Mouse (Mus musculus): ENCODE results near the gene Strn4. TPM values are rescaled to one million over a fixed set of nuclear protein-coding genes. Genes with fewer than 3 reads are reported as not detected.

Gene Strn4
- total and polyA plus RNA-seq, 3 experiments: 46.0 to 74.5 (median 63.5) TPM

DNA sequence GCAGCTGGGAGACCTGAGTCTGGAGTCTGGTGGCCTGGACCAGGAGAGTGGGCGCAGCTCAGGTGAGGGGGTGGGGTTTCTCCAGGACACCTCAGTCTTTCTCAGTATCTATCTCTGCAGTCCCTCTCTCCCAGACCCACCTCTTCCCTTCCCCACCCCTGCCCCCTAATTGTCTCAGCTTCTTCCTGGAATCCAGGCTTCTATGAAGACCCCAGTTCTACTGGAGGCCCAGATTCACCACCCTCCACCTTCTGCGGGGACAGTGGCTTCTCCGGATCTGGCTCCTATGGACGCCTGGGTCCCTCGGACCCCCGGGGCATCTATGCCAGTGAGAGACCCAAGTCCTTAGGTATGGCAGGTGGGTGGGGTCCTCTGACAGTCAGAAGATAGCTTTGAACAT, 67.5 kb downstream of the Strn4 start:
- DNase-seq (ENCODE audit: extremely low read depth): no peak
- TF ChIP-seq CHD2 (IDR thresholded peaks at IDR 0.05; ENCODE audit: low read length) (no peak), EP300 (IDR thresholded peaks at IDR 0.05; ENCODE audit: low read length) (no peak)

DNA sequence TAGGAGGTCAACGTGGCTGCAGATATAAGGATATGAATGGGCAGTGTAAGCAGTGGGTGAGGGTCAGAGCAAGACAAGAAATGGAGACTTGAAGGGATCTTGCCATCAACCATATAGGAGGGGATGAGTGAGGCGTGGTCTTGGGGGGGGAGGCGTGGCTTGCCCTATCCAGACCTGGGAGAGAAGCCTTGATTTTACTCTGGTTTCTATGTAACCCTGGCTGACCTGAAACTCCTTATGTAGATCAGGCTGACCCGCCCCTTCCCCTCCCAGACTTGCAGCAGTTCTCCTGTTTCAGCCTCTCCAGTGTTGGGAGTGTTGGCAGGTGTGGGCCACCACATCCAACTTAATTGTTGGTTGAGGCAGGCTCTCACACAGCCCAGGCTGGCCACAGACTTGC, 68.6 kb downstream of the Strn4 start:
- DNase-seq (ENCODE audit: extremely low read depth): no peak
- peaks cover 23% of the 10 kb centered on the region for H3K9me3 ChIP-seq (replicated peaks; ENCODE audit: low read length)
- no peak overlapping the region for H3K9ac ChIP-seq (ENCODE audit: insufficient read depth, low read depth)
- no peaks in the 10 kb centered on the region for H3K79me2 ChIP-seq (replicated peaks; ENCODE audit: control insufficient read depth, extremely low read depth, insufficient read depth, poor library complexity, severe bottlenecking)
- no peaks in the 10 kb centered on the region for H3K27me3 ChIP-seq (replicated peaks)
- dilution Hi-C loops (cut with MboI; ENCODE audit: extremely low pct_ligation_motif_present, extremely low pct_unique_long_range_greater_than_20kb, low sequenced_read_pairs): no loop called here
- in situ Hi-C loops (cut with MboI; ENCODE audit: low pct_ligation_motif_present, low pct_unique_long_range_greater_than_20kb, low sequenced_read_pairs): no loop called here
- H3K4me1 ChIP-seq (ENCODE audit: control insufficient read depth in 1 of 2, insufficient read depth in 2 of 2): peaks cover 0 to 17% of the 10 kb centered on the region in 2 experiments; a peak in 2 of 4 replicates
- H3K4me2 ChIP-seq (ENCODE audit: insufficient read depth, low read depth, poor library complexity, severe bottlenecking): no peak overlapping the region
- H3K27ac ChIP-seq (ENCODE audit: insufficient read depth, low read depth): no peak overlapping the region
- peaks cover 12 to 74% of the 10 kb centered on the region in 2 experiments for H3K36me3 ChIP-seq (replicated peaks in 1 of 2; ENCODE audit: control insufficient read depth in 1 of 2, insufficient read depth in 1 of 2, low read length in 1 of 2)
- TF ChIP-seq ELF1 (IDR thresholded peaks at IDR 0.05; ENCODE audit: low read depth, low read length): no peak
- no peak for TF ChIP-seq CTCF (conservative IDR thresholded peaks at IDR 0.05 in 1 of 2, IDR thresholded peaks at IDR 0.05 in 1 of 2; ENCODE audit: low read depth in 2 of 2, low read length in 2 of 2)
- no peak for TF ChIP-seq SMC3 (IDR thresholded peaks at IDR 0.05; ENCODE audit: low read depth, low read length)
- no peak for TF ChIP-seq CHD2 (IDR thresholded peaks at IDR 0.05; ENCODE audit: low read length)
- no peak for TF ChIP-seq JUND (conservative IDR thresholded peaks at IDR 0.05; ENCODE audit: low read depth, low read length)
- no peak for TF ChIP-seq EP300 (IDR thresholded peaks at IDR 0.05; ENCODE audit: low read length)
- no peak for TF ChIP-seq ETS1 (conservative IDR thresholded peaks at IDR 0.05; ENCODE audit: low read depth, low read length)
- no peak for TF ChIP-seq PAX5 (IDR thresholded peaks at IDR 0.05; ENCODE audit: low read length)
- no peak for TF ChIP-seq IRF4 (IDR thresholded peaks at IDR 0.05; ENCODE audit: low read depth, low read length)
- TF ChIP-seq TBP (conservative IDR thresholded peaks at IDR 0.05; ENCODE audit: low read depth, low read length): no peak
- TF ChIP-seq MXI1 (IDR thresholded peaks at IDR 0.05; ENCODE audit: low read depth, low read length): no peak
- no peak for TF ChIP-seq ZNF384 (IDR thresholded peaks at IDR 0.05; ENCODE audit: low read depth, low read length)
- no peak for TF ChIP-seq MEF2A (IDR thresholded peaks at IDR 0.05; ENCODE audit: borderline replicate concordance, low read depth, low read length)
- no peak for TF ChIP-seq MAX (IDR thresholded peaks at IDR 0.05; ENCODE audit: low read length)
- no peak overlapping the region for H3K4me3 ChIP-seq (replicated peaks in 1 of 3; ENCODE audit: low read depth in 2 of 3, low read length in 2 of 3, poor library complexity in 1 of 3)

More for the DNA sequence above, 67.5 kb downstream of the Strn4 start:
- Histone ChIP-seq H3K27me3 (replicated peaks) (no peaks in the 10 kb centered on the region), H3K4me2 (ENCODE audit: insufficient read depth, low read depth, poor library complexity, severe bottlenecking) (no peak overlapping the region), H3K4me3 (replicated peaks in 1 of 3; ENCODE audit: low read depth in 2 of 3, low read length in 2 of 3, poor library complexity in 1 of 3) (no peak overlapping the region), H3K36me3 (replicated peaks in 1 of 2; ENCODE audit: control insufficient read depth in 1 of 2, insufficient read depth in 1 of 2, low read length in 1 of 2) (peaks cover 12 to 77% of the 10 kb centered on the region in 2 experiments), H3K4me1 (ENCODE audit: control insufficient read depth in 1 of 2, insufficient read depth in 2 of 2) (peaks cover 0 to 22% of the 10 kb centered on the region in 2 experiments; a peak in 2 of 4 replicates), H3K9ac (ENCODE audit: insufficient read depth, low read depth) (no peak overlapping the region), H3K27ac (ENCODE audit: insufficient read depth, low read depth) (no peak overlapping the region), H3K9me3 (replicated peaks; ENCODE audit: low read length) (peaks cover 23% of the 10 kb centered on the region), H3K79me2 (replicated peaks; ENCODE audit: control insufficient read depth, extremely low read depth, insufficient read depth, poor library complexity, severe bottlenecking) (no peaks in the 10 kb centered on the region)
- in situ Hi-C loops (cut with MboI; ENCODE audit: low pct_ligation_motif_present, low pct_unique_long_range_greater_than_20kb, low sequenced_read_pairs): no loop called here
- dilution Hi-C loops (cut with MboI; ENCODE audit: extremely low pct_ligation_motif_present, extremely low pct_unique_long_range_greater_than_20kb, low sequenced_read_pairs): no loop called here

GRCm38 (mm10) chr7:16885271-16885776, 69.6 kb downstream of the Strn4 start:
- Histone ChIP-seq H3K9me3 (replicated peaks; ENCODE audit: low read length) (peaks cover 23% of the 10 kb centered on the region), H3K79me2 (replicated peaks; ENCODE audit: control insufficient read depth, extremely low read depth, insufficient read depth, poor library complexity, severe bottlenecking) (no peaks in the 10 kb centered on the region), H3K27me3 (replicated peaks) (no peaks in the 10 kb centered on the region), H3K4me1 (ENCODE audit: control insufficient read depth in 1 of 2, insufficient read depth in 2 of 2) (peaks cover 0 to 7% of the 10 kb centered on the region in 2 experiments; a peak in 1 of 4 replicates), H3K4me3 (replicated peaks in 1 of 3; ENCODE audit: low read depth in 2 of 3, low read length in 2 of 3, poor library complexity in 1 of 3) (no peak overlapping the region), H3K27ac (ENCODE audit: insufficient read depth, low read depth) (no peak overlapping the region), H3K36me3 (replicated peaks in 1 of 2; ENCODE audit: control insufficient read depth in 1 of 2, insufficient read depth in 1 of 2, low read length in 1 of 2) (peaks cover 12 to 71% of the 10 kb centered on the region in 2 experiments), H3K9ac (ENCODE audit: insufficient read depth, low read depth) (no peak overlapping the region), H3K4me2 (ENCODE audit: insufficient read depth, low read depth, poor library complexity, severe bottlenecking) (no peak overlapping the region)
- in situ Hi-C loops (cut with MboI; ENCODE audit: low pct_ligation_motif_present, low pct_unique_long_range_greater_than_20kb, low sequenced_read_pairs): no loop called here
- dilution Hi-C loops (cut with MboI; ENCODE audit: extremely low pct_ligation_motif_present, extremely low pct_unique_long_range_greater_than_20kb, low sequenced_read_pairs): no loop called here
- no peak for DNase-seq (ENCODE audit: extremely low read depth)
- TF ChIP-seq SMC3 (IDR thresholded peaks at IDR 0.05; ENCODE audit: low read depth, low read length) (no peak), SIN3A (IDR thresholded peaks at IDR 0.05; ENCODE audit: low read length) (no peak), CHD1 (IDR thresholded peaks at IDR 0.05; ENCODE audit: low read depth, low read length) (no peak), RCOR1 (conservative IDR thresholded peaks at IDR 0.05; ENCODE audit: low read depth, low read length) (no peak), BHLHE40 (IDR thresholded peaks at IDR 0.05; ENCODE audit: low read depth, low read length) (no peak), JUN (IDR thresholded peaks at IDR 0.05; ENCODE audit: insufficient read depth, low read depth, low read length) (no peak), E2F4 (IDR thresholded peaks at IDR 0.05; ENCODE audit: insufficient replicate concordance, low read depth, low read length) (no peak), ZNF384 (IDR thresholded peaks at IDR 0.05; ENCODE audit: low read depth, low read length) (no peak), TBP (conservative IDR thresholded peaks at IDR 0.05; ENCODE audit: low read depth, low read length) (no peak), USF2 (conservative IDR thresholded peaks at IDR 0.05; ENCODE audit: low read depth, low read length) (no peak), RAD21 (IDR thresholded peaks at IDR 0.05; ENCODE audit: low read depth, low read length) (no peak), UBTF (IDR thresholded peaks at IDR 0.05; ENCODE audit: low read depth, low read length) (no peak), TCF12 (IDR thresholded peaks at IDR 0.05; ENCODE audit: low read depth, low read length) (no peak), ZMIZ1 (IDR thresholded peaks at IDR 0.05; ENCODE audit: low read depth, low read length) (no peak), GABPA (IDR thresholded peaks at IDR 0.05; ENCODE audit: insufficient replicate concordance, low read depth, low read length) (no peak)

Data from CH12.LX (cell line).